Mouse (Mus musculus) MEL (cell line): ENCODE data around the gene Hoxd13. TPM values are rescaled to one million over a fixed set of nuclear protein-coding genes. Genes with fewer than 3 reads are reported as not detected.

Experiments
- DNase-seq: peaks from one replicate; pipeline ENCODE4 v3.0.0; 2011; ENCODE audit warnings: low read depth, low spot score
- H3K27ac ChIP-seq: 2 replicates; pipeline ENCODE4 v1.5.1; 2012; ENCODE audit warnings: low read depth, mild to moderate bottlenecking, control low read depth, low read length, moderate library complexity; ENCODE audit not compliant: control insufficient read depth
- H3K27me3 ChIP-seq, 2 experiments: fragments of 150-350 bp in 1 of 2; sonication (generic) in 1 of 2; 2 replicates each; pipeline ENCODE4 v1.6.1; 2012; ENCODE audit warnings: low read length in 2 of 2, mild to moderate bottlenecking in 2 of 2, improper control_type of control experiment in 1 of 2, moderate library complexity in 1 of 2; ENCODE audit not compliant: insufficient read depth in 2 of 2, control insufficient read depth in 1 of 2
- H3K36me3 ChIP-seq, 2 experiments: 2 replicates each; pipeline ENCODE4 v1.6.1; 2012 to 2014; ENCODE audit warnings: low read length in 2 of 2, improper control_type of control experiment in 1 of 2, inconsistent platforms in 1 of 2, mild to moderate bottlenecking in 1 of 2; ENCODE audit not compliant: insufficient read depth in 2 of 2, control insufficient read depth in 1 of 2
- H3K4me1 ChIP-seq, 2 experiments: fragments of 150-350 bp in 1 of 2; sonication (generic) in 1 of 2; 2 replicates each; pipeline ENCODE4 v1.6.1; 2012; ENCODE audit warnings: low read length in 2 of 2, improper control_type of control experiment in 1 of 2, mild to moderate bottlenecking in 1 of 2; ENCODE audit not compliant: insufficient read depth in 2 of 2, control insufficient read depth in 1 of 2
- H3K4me3 ChIP-seq, 2 experiments: fragments of 150-350 bp in 1 of 2; sonication (generic) in 1 of 2; 2 replicates each; pipeline ENCODE4 v1.5.1; 2012; ENCODE audit warnings: low read depth in 2 of 2, low read length in 2 of 2, mild to moderate bottlenecking in 2 of 2, moderate library complexity in 2 of 2, control low read depth in 1 of 2, improper control_type of control experiment in 1 of 2; ENCODE audit not compliant: control insufficient read depth in 1 of 2, insufficient read depth in 1 of 2
- H3K79me2 ChIP-seq: 2 replicates; pipeline ENCODE4 v1.6.1; 2012; ENCODE audit warnings: mild to moderate bottlenecking, low read length, moderate library complexity; ENCODE audit not compliant: control insufficient read depth, poor library complexity, insufficient read depth
- H3K9ac ChIP-seq: 2 replicates; pipeline ENCODE4 v1.6.1; 2012; ENCODE audit warnings: low read depth, mild to moderate bottlenecking, control low read depth, low read length, moderate library complexity; ENCODE audit not compliant: control insufficient read depth, poor library complexity, severe bottlenecking
- H3K9me3 ChIP-seq: fragments of 150-350 bp; sonication (generic); replicated peaks from 2 replicates; pipeline ENCODE4 v1.6.1; 2012; ENCODE audit warnings: mild to moderate bottlenecking, low read length, improper control_type of control experiment, moderate library complexity; ENCODE audit not compliant: insufficient read depth
- CHD2 ChIP-seq: IDR thresholded peaks from 2 replicates; pipeline ENCODE4 v1.6.1; 2011; ENCODE audit warnings: low read length, improper control_type of control experiment
- CTCF ChIP-seq, 3 experiments: IDR thresholded peaks in 2 of 3; conservative IDR thresholded peaks in 1 of 3; 2 replicates each; pipeline ENCODE4 v1.5.1; 2011 to 2012; ENCODE audit warnings: low read length in 3 of 3, low read depth in 2 of 3, mild to moderate bottlenecking in 2 of 3, improper control_type of control experiment in 1 of 3, inconsistent platforms in 1 of 3, mixed read lengths in 1 of 3, moderate library complexity in 1 of 3; ENCODE audit not compliant: control insufficient read depth in 1 of 3, insufficient read depth in 1 of 3, poor library complexity in 1 of 3, severe bottlenecking in 1 of 3
- ETS1 ChIP-seq: IDR thresholded peaks from 2 replicates; pipeline ENCODE4 v1.6.1; 2012; ENCODE audit warnings: low read depth, mild to moderate bottlenecking, inconsistent platforms, low read length, improper control_type of control experiment, moderate library complexity
- GABPA ChIP-seq: IDR thresholded peaks from 2 replicates; pipeline ENCODE4 v1.6.1; 2012; ENCODE audit warnings: low read depth, mild to moderate bottlenecking, inconsistent platforms, low read length, improper control_type of control experiment, moderate library complexity
- HCFC1 ChIP-seq: IDR thresholded peaks from 2 replicates; pipeline ENCODE4 v1.6.1; 2012; ENCODE audit warnings: low read depth, mild to moderate bottlenecking, inconsistent platforms, low read length, improper control_type of control experiment, moderate library complexity
- MYC ChIP-seq: IDR thresholded peaks from 2 replicates; pipeline ENCODE4 v1.6.1; 2011; ENCODE audit warnings: low read depth, mild to moderate bottlenecking, low read length, improper control_type of control experiment, moderate library complexity
- NRF1 ChIP-seq: IDR thresholded peaks from 2 replicates; pipeline ENCODE4 v1.6.1; 2014; ENCODE audit warnings: low read depth, mild to moderate bottlenecking, inconsistent platforms, low read length, improper control_type of control experiment, moderate library complexity; ENCODE audit not compliant: poor library complexity, insufficient read depth, severe bottlenecking
- POLR2A ChIP-seq, 2 experiments: IDR thresholded peaks; 2 replicates each; pipeline ENCODE4 v1.6.1; 2011 to 2012; ENCODE audit warnings: low read length in 2 of 2, mild to moderate bottlenecking in 2 of 2, control low read depth in 1 of 2, improper control_type of control experiment in 1 of 2, low read depth in 1 of 2, moderate library complexity in 1 of 2; ENCODE audit not compliant: control insufficient read depth in 1 of 2, insufficient read depth in 1 of 2, poor library complexity in 1 of 2
- POLR2AphosphoS2 ChIP-seq: IDR thresholded peaks from 2 replicates; pipeline ENCODE4 v1.6.1; 2011; ENCODE audit warnings: low read length, improper control_type of control experiment
- RAD21 ChIP-seq: IDR thresholded peaks from 2 replicates; pipeline ENCODE4 v1.6.1; 2011; ENCODE audit warnings: mild to moderate bottlenecking, low read depth, low read length, improper control_type of control experiment
- RCOR1 ChIP-seq: IDR thresholded peaks from 2 replicates; pipeline ENCODE4 v1.6.1; 2012; ENCODE audit warnings: low read depth, mild to moderate bottlenecking, inconsistent platforms, low read length, improper control_type of control experiment
- SMC3 ChIP-seq: IDR thresholded peaks from 2 replicates; pipeline ENCODE4 v1.6.1; 2011; ENCODE audit warnings: low read depth, low read length, improper control_type of control experiment
- TBP ChIP-seq: IDR thresholded peaks from 2 replicates; pipeline ENCODE4 v1.8.0; 2011; ENCODE audit warnings: low read depth, low read length, improper control_type of control experiment
- UBTF ChIP-seq: IDR thresholded peaks from 2 replicates; pipeline ENCODE4 v1.6.1; 2012; ENCODE audit warnings: low read depth, mild to moderate bottlenecking, inconsistent platforms, low read length, improper control_type of control experiment, moderate library complexity, borderline replicate concordance; ENCODE audit not compliant: insufficient read depth
- USF2 ChIP-seq, 2 experiments: IDR thresholded peaks; 2 replicates each; pipeline ENCODE4 v1.6.1; 2011 to 2012; ENCODE audit warnings: improper control_type of control experiment in 2 of 2, low read length in 2 of 2, borderline replicate concordance in 1 of 2, inconsistent platforms in 1 of 2, low read depth in 1 of 2, mild to moderate bottlenecking in 1 of 2; ENCODE audit not compliant: insufficient read depth in 1 of 2
- ZC3H11A ChIP-seq: IDR thresholded peaks from 2 replicates; pipeline ENCODE4 v1.6.1; 2012; ENCODE audit warnings: low read depth, mild to moderate bottlenecking, inconsistent platforms, low read length, improper control_type of control experiment
- ZNF384 ChIP-seq: IDR thresholded peaks from 2 replicates; pipeline ENCODE4 v1.6.1; 2012; ENCODE audit warnings: low read depth, mild to moderate bottlenecking, inconsistent platforms, low read length, improper control_type of control experiment
- polyA plus RNA-seq, 2 experiments: library from polyadenylated mRNA; stranded (reverse) in 1 of 2; unstranded in 1 of 2; fragments of >175 nt in 1 of 2; fragments of >200 nt in 1 of 2; gene quantifications; 2 replicates each; pipeline versions ENCODE4 v1.2.1 to v1.2.4; 2012; ENCODE audit warnings: low replicate concordance in 2 of 2, low read depth in 1 of 2; ENCODE audit not compliant: insufficient read length in 2 of 2, insufficient read depth in 1 of 2, missing spikeins in 1 of 2
- total RNA-seq: library from RNA; depleted of rRNA; stranded (reverse); fragments of 300-350 nt; gene quantifications from 2 replicates; pipeline ENCODE4 v1.2.3, GENCODE M21; 2012

Gene Hoxd13
- total and polyA plus RNA-seq, 3 experiments: not detected

GRCm38 (mm10) chr2:74714881-74715280, 46.8 kb downstream of the Hoxd13 start:
- Histone ChIP-seq H3K4me1 (no peaks in the 10 kb centered on the region), H3K27ac (no peak overlapping the region), H3K79me2 (no peaks in the 10 kb centered on the region), H3K36me3 (no peaks in the 10 kb centered on the region), H3K4me3 (peak overlapping the region in 1 of 2 experiments; percentile 26; a peak in 1 of 4 replicates), H3K9ac (no peak overlapping the region), H3K27me3 (peaks cover 0 to 1% of the 10 kb centered on the region in 2 experiments; a peak in 1 of 4 replicates), H3K9me3 (no peaks in the 10 kb centered on the region)
- no peak for TF ChIP-seq USF2 (IDR thresholded peaks at IDR 0.05; ENCODE audit: borderline replicate concordance in 1 of 2, insufficient read depth in 1 of 2, low read depth in 1 of 2, low read length in 2 of 2)
- TF ChIP-seq NRF1: peak; percentile 73
- DNase-seq: peak; percentile 20

GRCm38 (mm10) chr2:74715504-74716241, 47.6 kb downstream of the Hoxd13 start:
- H3K27ac ChIP-seq: no peak overlapping the region
- H3K4me3 ChIP-seq: peak overlapping the region; percentile 26 to 44; a peak in 3 of 4 replicates
- H3K79me2 ChIP-seq: no peaks in the 10 kb centered on the region
- H3K9ac ChIP-seq: peak overlapping the region; percentile 19; the same call in 1 of the 2 replicates
- TF ChIP-seq ETS1 (no peak), GABPA (no peak), ZNF384 (no peak), RAD21 (peak; percentile 93), POLR2A (IDR thresholded peaks at IDR 0.05; ENCODE audit: control insufficient read depth in 1 of 2, insufficient read depth in 1 of 2, low read depth in 1 of 2, low read length in 2 of 2, poor library complexity in 1 of 2) (no peak), SMC3 (peak; percentile 86), HCFC1 (no peak), POLR2AphosphoS2 (no peak), MYC (no peak), UBTF (no peak), RCOR1 (no peak), ZC3H11A (peak; percentile 88), CTCF (IDR thresholded peaks at IDR 0.05 in 2 of 3, conservative IDR thresholded peaks at IDR 0.05 in 1 of 3; ENCODE audit: control insufficient read depth in 1 of 3, insufficient read depth in 1 of 3, low read depth in 2 of 3, low read length in 3 of 3, poor library complexity in 1 of 3, severe bottlenecking in 1 of 3) (peak; percentile 81 to 98 (median 87)), CHD2 (no peak), TBP (no peak)
- H3K9me3 ChIP-seq: no peaks in the 10 kb centered on the region
- H3K36me3 ChIP-seq: no peaks in the 10 kb centered on the region
- peaks cover 0 to 1% of the 10 kb centered on the region in 2 experiments; a peak in 1 of 4 replicates for H3K27me3 ChIP-seq
- no peaks in the 10 kb centered on the region for H3K4me1 ChIP-seq
- peak; percentile 92 for DNase-seq
